Comparison of ENCODE assay signal across 11 mouse cellular contexts in the genomic region with DNA sequence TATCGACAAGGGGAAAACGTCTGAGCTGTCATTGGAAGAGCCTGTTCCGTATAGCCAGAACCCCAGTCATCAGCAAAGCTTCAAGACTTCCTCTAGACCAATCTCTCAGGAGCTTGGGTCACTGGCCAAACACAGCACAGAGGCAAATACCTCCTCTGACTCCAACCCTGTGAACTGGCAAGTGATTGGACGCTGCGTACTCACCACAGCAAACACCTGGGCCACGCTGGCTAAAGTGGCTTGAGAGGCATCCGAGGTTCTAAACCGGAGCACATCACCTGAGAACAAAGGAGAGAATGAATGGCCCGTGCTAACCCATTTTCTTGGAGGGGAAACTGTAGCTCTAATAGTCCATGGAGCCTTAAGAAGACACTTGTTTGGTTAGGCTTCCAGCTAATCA. TPM values are rescaled to one million over a fixed set of nuclear protein-coding genes. Genes with fewer than 3 reads are reported as not detected.
A peak's percentile ranks its signal among the peaks of the same experiment; 100 is the strongest.
DNase-seq lines count a peak whose midpoint lies in the region; ATAC-seq and TF ChIP-seq lines count a peak whose summit lies in the region.
"Had no signal": no experiment of that assay in that cellular context is flagged by ENCODE, and none has a peak within 500 bp of the region (broad histone marks: within the 10 kb centered on the region; RNA-seq: fewer than 3 reads in every experiment).

No protein-coding gene starts in this region.

- peaks cover 16% of the 10 kb centered on the region for H3K4me1 ChIP-seq in heart, embryonic 15.5 days (replicated peaks)
- peaks cover 10% of the 10 kb centered on the region; the same call in 1 of the 2 replicates for H3K4me1 ChIP-seq in stomach, embryonic 15.5 days
- 0 out of 2 replicates have a peak, but pooled peaks cover 4% of the 10 kb centered on the region for H3K4me1 ChIP-seq in stomach, postnatal 0 days (replicated peaks; ENCODE audit: control insufficient read depth, insufficient read depth)
- peaks cover 5% of the 10 kb centered on the region; the same call in 1 of the 2 replicates for H3K4me1 ChIP-seq in intestine, postnatal 0 days (replicated peaks; ENCODE audit: control insufficient read depth, insufficient read depth, low read length)

- no peak for ATAC-seq in heart, embryonic 15.5 days (replicated peaks; ENCODE audit: insufficient number of reproducible peaks, insufficient read depth, low FRiP score, low read depth)
- no peak for ATAC-seq in stomach, embryonic 15.5 days (ENCODE audit: insufficient read depth, low FRiP score, low read depth)
- no peak for ATAC-seq in stomach, postnatal 0 days (ENCODE audit: low FRiP score, low TSS enrichment)
- ATAC-seq in intestine, postnatal 0 days = no peak

- H3K9me3 ChIP-seq in heart, embryonic 15.5 days (replicated peaks) = no peaks in the 10 kb centered on the region
- no peaks in the 10 kb centered on the region for H3K9me3 ChIP-seq in stomach, embryonic 15.5 days
- H3K9me3 ChIP-seq in stomach, postnatal 0 days (ENCODE audit: control insufficient read depth, low read length) = no peaks in the 10 kb centered on the region
- H3K9me3 ChIP-seq in intestine, postnatal 0 days (ENCODE audit: control insufficient read depth) = no peaks in the 10 kb centered on the region

- no peak for TF ChIP-seq EP300 in stomach, postnatal 0 days (optimal IDR thresholded peaks at IDR 0.05)

- 88% methylated on average over 9 of the region's 9 CpGs for WGBS in heart, embryonic 15.5 days
- 90% methylated on average over 9 of the region's 9 CpGs for WGBS in stomach, embryonic 15.5 days
- WGBS in stomach, postnatal 0 days = 87% methylated on average over 9 of the region's 9 CpGs
- WGBS in intestine, postnatal 0 days = 87% methylated on average over 9 of the region's 9 CpGs

- TF ChIP-seq CTCF in stomach, postnatal 0 days (IDR thresholded peaks at IDR 0.05; ENCODE audit: low read depth) = no peak
- no peak for TF ChIP-seq CTCF in intestine, postnatal 0 days (IDR thresholded peaks at IDR 0.05; ENCODE audit: low read depth)

- H3K4me2 ChIP-seq in heart, embryonic 15.5 days = peak overlapping the region; percentile 80; the same call in 1 of the 2 replicates
- peak overlapping the region; percentile 74 for H3K4me2 ChIP-seq in stomach, embryonic 15.5 days
- no peak overlapping the region for H3K4me2 ChIP-seq in stomach, postnatal 0 days (replicated peaks; ENCODE audit: low read depth)
- H3K4me2 ChIP-seq in intestine, postnatal 0 days (replicated peaks; ENCODE audit: low read depth) = peak overlapping the region; percentile 90

- H3K27ac ChIP-seq in heart, embryonic 15.5 days = no peak overlapping the region
- H3K27ac ChIP-seq in stomach, embryonic 15.5 days = no peak overlapping the region
- H3K27ac ChIP-seq in stomach, postnatal 0 days (replicated peaks) = no peak overlapping the region
- H3K27ac ChIP-seq in intestine, postnatal 0 days (ENCODE audit: low read depth, low read length) = no peak overlapping the region

- no peak for DNase-seq in heart, postnatal 4 days
- no peak for DNase-seq in stomach, postnatal 0 days (ENCODE audit: low spot score)
- peak; percentile 4 for DNase-seq in testis, postnatal 14 days (ENCODE audit: low spot score)
- no peak for DNase-seq in adrenal gland, postnatal 14 days
- DNase-seq in urinary bladder, adult 2 months (ENCODE audit: low spot score) = no peak
- DNase-seq: cerebellum, adult 8-10 months; kidney, adult 18-20 months had no signal

- peak overlapping the region; percentile 74 for H3K4me3 ChIP-seq in heart, embryonic 15.5 days
- H3K4me3 ChIP-seq in stomach, embryonic 15.5 days (replicated peaks) = 0 out of 2 replicates have a peak overlapping the region, but pooled peaks have one; percentile 5
- H3K4me3 ChIP-seq in stomach, postnatal 0 days (ENCODE audit: low read depth, low read length) = no peak overlapping the region
- H3K4me3 ChIP-seq in intestine, postnatal 0 days (ENCODE audit: low read depth, low read length) = no peak overlapping the region

- no peaks in the 10 kb centered on the region for H3K27me3 ChIP-seq in heart, embryonic 15.5 days
- H3K27me3 ChIP-seq in stomach, embryonic 15.5 days (replicated peaks) = no peaks in the 10 kb centered on the region
- H3K27me3 ChIP-seq in stomach, postnatal 0 days (ENCODE audit: control insufficient read depth, insufficient read depth, low read length) = no peaks in the 10 kb centered on the region
- H3K27me3 ChIP-seq in intestine, postnatal 0 days (replicated peaks; ENCODE audit: control insufficient read depth, insufficient read depth, low read length) = no peaks in the 10 kb centered on the region

- no peak overlapping the region for H3K9ac ChIP-seq in heart, embryonic 15.5 days
- no peak overlapping the region for H3K9ac ChIP-seq in stomach, embryonic 15.5 days
- H3K9ac ChIP-seq in stomach, postnatal 0 days (ENCODE audit: low read length) = no peak overlapping the region
- no peak overlapping the region for H3K9ac ChIP-seq in intestine, postnatal 0 days (ENCODE audit: low read depth, low read length)

- H3K36me3 ChIP-seq in heart, embryonic 15.5 days = peaks cover 3% of the 10 kb centered on the region; the same call in 1 of the 2 replicates
- H3K36me3 ChIP-seq in stomach, embryonic 15.5 days = no peaks in the 10 kb centered on the region
- no peaks in the 10 kb centered on the region for H3K36me3 ChIP-seq in stomach, postnatal 0 days (ENCODE audit: control insufficient read depth, insufficient read depth, low read length)
- no peaks in the 10 kb centered on the region for H3K36me3 ChIP-seq in intestine, postnatal 0 days (ENCODE audit: control insufficient read depth, insufficient read depth)

RNA-seq across cellular contexts. Expression of gene Mrs2, which starts 1.9 kb away (rescaled TPM):
- 13.1 and 13.5 TPM in 2 replicates for polyA plus RNA-seq in heart, embryonic 15.5 days (2015; fragmentation: Nextera tagmentation; extraction: Ambion mirVana)
- 10 to 100 TPM; 56.0 to 58.4 TPM for total RNA-seq in heart, postnatal 4 days (2021)
- 15.0 and 17.2 TPM in 2 replicates for polyA plus RNA-seq in stomach, embryonic 15.5 days (2015; fragmentation: Nextera tagmentation; extraction: Ambion mirVana)
- 13.9 and 16.4 TPM in 2 replicates for polyA plus RNA-seq in stomach, postnatal 0 days (2015; fragmentation: Nextera tagmentation; extraction: Ambion mirVana)
- 15.0 and 21.2 TPM in 2 replicates for polyA plus RNA-seq in intestine, postnatal 0 days (2015; fragmentation: Nextera tagmentation; extraction: Ambion mirVana)
- 59.0 and 63.1 TPM in 2 replicates for total RNA-seq in adrenal gland, postnatal 14 days (2021)
- polyA plus RNA-seq in urinary bladder, adult 2 months (2012; rRNA removed) = 21.0 and 23.9 TPM in 2 replicates

RNA-seq across cellular contexts. Expression of gene Dcdc2a, which starts 37.5 kb away (rescaled TPM):
- polyA plus RNA-seq in heart, embryonic 15.5 days (2015; fragmentation: Nextera tagmentation; extraction: Ambion mirVana) = 0.56 and 0.66 TPM in 2 replicates
- total RNA-seq in heart, postnatal 4 days (2021) = under 1 TPM; 0.05 to 0.11 TPM
- polyA plus RNA-seq in stomach, embryonic 15.5 days (2015; fragmentation: Nextera tagmentation; extraction: Ambion mirVana) = 3.1 and 3.7 TPM in 2 replicates
- polyA plus RNA-seq in stomach, postnatal 0 days (2015; fragmentation: Nextera tagmentation; extraction: Ambion mirVana) = 0.07 and 0.24 TPM in 2 replicates
- polyA plus RNA-seq in intestine, postnatal 0 days (2015; fragmentation: Nextera tagmentation; extraction: Ambion mirVana) = 0.08 and 0.13 TPM in 2 replicates
- total RNA-seq in adrenal gland, postnatal 14 days (2021) = 0.04 and 0.33 TPM in 2 replicates
- 0.40 and 0.50 TPM in 2 replicates for polyA plus RNA-seq in urinary bladder, adult 2 months (2012; rRNA removed)
- polyA plus RNA-seq: small intestine, adult 2 months had no signal

Comparison
In these comparisons a context has a peak if more than half of its experiments do, and no peak if none do; other contexts are left out.
1. H3K4me3 ChIP-seq: peak in heart, embryonic 15.5 days (single experiment) and stomach, embryonic 15.5 days (single experiment); none in stomach, postnatal 0 days (single experiment) and intestine, postnatal 0 days (single experiment).